Mouse (Mus musculus) bone marrow macrophage, adult 2 months (primary cell): ENCODE data around the gene Mup8.
"Not testable (repeated sequence)": the region's sequence is repeated elsewhere in the genome, so short reads cannot be mapped to it uniquely, and the experiment has no call there.

Experiments used
- CTCF ChIP-seq: IDR thresholded peaks from 2 replicates; pipeline ENCODE4 v1.5.1; 2012; ENCODE audit warnings: low read depth, mild to moderate bottlenecking, low read length, moderate library complexity
- POLR2A ChIP-seq: IDR thresholded peaks from 2 replicates; pipeline ENCODE4 v1.6.1; 2012; ENCODE audit warnings: mild to moderate bottlenecking, low read depth, low read length, borderline replicate concordance

DNA sequence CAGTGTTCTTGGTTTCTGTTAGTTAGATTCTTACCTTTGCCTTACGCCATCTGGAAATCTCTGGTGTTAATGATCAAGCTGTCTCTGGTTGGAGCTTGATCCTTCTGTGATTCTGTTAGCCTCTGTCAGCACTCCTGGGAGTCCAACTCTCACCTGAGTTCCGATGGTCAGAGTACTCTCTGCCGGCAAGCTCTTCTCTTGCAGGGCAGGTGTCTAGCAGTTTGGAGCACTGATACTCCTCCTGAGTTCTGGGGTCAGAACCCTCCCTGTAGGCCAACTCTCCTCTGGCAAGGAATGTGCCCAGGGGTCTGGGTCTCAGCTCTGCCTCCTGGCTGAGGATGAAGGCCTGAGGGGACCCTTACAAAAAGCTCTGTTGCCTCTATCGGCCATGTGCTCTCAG is 40.3 kb upstream of the Mup8 start:
- TF ChIP-seq CTCF, POLR2A: not testable (repeated sequence)
